Mouse (Mus musculus): ENCODE results near the gene Naip5.
"Not testable (repeated sequence)": the region's sequence is repeated elsewhere in the genome, so short reads cannot be mapped to it uniquely, and the experiment has no call there.

DNA sequence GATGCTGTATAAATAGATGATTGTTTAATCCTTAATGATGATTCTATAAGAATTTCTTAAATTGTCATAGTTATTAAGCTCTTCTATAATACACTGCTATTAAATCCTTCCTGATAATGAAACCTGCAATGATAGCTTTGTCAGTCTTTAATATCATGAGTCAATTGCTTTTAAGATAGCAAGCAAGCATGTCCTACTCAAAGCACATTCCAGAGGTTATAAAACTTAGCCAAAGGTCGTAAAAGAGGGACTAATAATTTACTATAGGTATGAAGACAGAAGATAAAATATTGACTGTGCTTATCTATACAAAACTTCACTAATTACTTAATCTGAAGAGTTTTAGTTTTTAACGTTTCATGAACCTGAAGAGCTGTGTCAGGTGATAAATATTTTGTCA, 10.9 kb upstream of the Naip5 start:
- not testable (repeated sequence) for TF ChIP-seq CTCF (IDR thresholded peaks at IDR 0.05; ENCODE audit: insufficient read depth, low read length); POLR2A (IDR thresholded peaks at IDR 0.05; ENCODE audit: borderline replicate concordance, extremely low read depth, low read depth, low read length)

All from lung, adult 2 months (tissue).